Mouse (Mus musculus): ENCODE measurements around the gene Ccdc47.
A peak's percentile ranks its signal among the peaks of the same experiment; 100 is the strongest.

The Ccdc47 gene

DNA sequence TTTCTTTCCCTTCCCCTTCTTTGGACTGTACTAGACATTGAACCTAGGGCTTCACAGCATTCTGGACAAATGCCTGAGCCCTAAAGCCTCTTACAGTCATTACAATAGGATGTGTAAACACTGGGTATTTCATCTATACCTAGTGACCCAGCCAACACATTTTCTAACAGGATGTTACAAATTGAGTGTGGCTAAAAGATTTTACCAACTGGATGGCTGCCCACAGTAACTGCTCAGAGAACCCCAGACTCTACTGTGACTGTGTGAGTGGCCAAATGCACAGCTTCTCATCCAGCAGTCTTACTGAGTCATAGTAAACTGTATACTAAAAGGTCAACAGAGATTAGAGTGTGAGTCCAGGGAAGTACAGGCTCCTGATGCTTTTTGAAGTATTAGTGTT, 20.8 kb downstream of the Ccdc47 start:
- DNase-seq, result no peak

- DNase-seq, result no peak
Observed at GRCm38 (mm10) chr11:106194891-106195290, 21.3 kb downstream of the Ccdc47 start.

DNA sequence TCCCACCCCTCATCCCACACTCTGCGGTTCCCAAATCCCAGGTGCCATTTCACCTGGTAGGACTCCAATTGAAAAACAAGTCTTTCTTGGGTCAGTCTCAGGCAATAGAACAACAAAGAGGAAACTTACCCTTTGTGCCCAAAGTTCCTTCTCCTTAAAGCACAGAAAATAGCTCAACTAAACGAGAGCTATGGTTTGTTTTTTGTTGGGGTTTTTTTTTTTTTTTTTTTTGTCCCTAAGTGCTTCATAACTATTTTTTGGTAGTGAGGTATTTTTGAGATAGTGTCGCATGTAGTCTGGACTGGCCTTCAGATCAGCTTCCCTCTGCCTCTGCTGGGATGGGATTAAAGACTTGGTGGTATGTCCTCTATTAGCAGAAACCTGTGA, 22.0 kb downstream of the Ccdc47 start:
- DNase-seq, result no peak

- peak; percentile 98 for DNase-seq
Observed at GRCm38 (mm10) chr11:106193371-106194154, 22.6 kb downstream of the Ccdc47 start.

DNA sequence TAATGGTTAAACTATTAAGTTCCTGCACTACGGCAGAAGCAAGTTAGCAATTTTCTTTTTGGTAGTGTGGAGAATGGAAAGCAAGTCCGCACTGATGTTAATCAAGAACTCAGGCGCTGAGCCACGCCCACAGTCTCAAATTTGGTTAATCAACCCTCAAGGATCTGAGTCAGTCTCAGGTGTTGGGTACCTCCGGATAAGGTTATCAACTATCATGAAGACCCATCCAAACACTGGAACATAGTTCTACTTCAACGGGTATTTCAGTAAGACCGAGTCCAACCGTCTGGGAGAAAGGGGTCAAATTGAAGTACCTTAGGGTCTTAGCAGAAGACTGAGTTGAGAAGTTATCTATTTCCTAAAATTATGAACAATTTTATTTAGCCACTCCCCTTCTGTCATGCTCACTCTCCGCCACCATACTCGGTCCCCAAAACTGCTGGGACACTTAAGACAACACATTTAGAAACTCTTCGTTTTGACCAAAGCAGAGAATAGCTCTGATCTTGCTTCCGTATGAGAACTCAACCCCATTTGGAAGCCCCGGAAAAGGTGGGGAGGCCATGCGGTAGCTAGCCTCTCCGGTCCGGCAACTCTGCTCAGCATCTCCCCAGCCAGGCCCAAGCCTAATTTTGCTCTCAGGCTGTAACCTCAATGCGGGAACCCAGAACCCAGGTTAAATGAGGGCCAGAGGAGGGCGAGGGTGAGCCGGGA, 23.3 kb downstream of the Ccdc47 start:
- peak; percentile 46 for DNase-seq

- DNase-seq, result no peak
Observed at GRCm38 (mm10) chr11:106192241-106192640, 23.9 kb downstream of the Ccdc47 start.

GRCm38 (mm10) chr11:106191716-106192115, 24.4 kb downstream of the Ccdc47 start:
- no peak for DNase-seq

- DNase-seq, result no peak
Observed at GRCm38 (mm10) chr11:106187326-106187725, 28.8 kb downstream of the Ccdc47 start.

DNA sequence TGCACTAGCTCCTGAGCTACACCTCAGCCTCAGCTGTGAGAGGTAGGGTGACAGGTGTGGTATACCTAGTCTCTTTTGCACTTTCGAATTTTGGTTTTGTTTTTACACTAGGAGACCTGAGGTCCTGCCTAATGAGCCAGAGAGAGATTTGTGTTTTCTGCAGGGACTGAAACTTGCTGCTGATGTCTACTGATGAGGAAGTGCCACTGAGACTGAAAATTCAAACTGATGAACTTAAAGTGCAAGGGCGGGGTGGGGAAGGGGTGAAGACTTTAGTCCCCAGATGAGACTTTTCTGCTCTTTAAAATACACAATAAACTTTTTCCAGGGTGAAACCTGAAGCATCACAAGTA, 35.7 kb downstream of the Ccdc47 start:
- DNase-seq, result no peak

DNA sequence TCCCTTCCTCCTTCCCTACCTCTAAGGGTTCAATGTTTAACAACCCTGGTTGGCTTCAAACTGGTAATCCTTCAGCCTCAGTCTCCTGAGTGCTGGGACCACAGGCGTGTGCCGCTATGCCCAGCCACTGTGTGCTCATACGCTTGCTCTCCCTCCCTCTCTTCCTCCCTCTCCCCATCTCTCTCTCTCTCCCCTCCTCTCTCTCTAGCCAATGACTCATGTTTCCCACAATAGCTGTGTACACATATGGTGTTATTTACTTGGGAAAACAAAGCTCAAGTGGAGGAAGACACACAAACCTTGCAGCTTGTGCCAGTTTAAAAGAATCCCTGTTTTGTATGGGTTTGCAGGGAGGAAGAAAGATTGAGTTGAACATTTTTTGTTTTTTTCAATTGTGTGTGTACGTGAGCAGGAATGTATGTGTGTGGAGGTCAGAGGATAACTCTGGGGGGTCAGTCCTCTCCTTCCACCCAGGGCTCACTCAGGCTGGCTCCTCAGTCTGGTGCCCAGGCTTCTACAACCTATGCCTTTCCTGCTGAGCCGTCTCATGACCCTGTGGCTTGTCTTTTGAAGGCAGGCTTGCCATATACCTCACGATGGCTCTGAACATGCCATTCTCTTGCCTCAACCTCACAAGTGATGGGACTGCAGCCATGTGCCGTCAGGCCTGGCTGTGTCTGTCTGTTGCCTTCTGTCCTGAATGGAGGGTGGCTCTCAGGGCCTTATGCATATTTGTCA, 36.3 kb downstream of the Ccdc47 start:
- DNase-seq, result no peak

DNA sequence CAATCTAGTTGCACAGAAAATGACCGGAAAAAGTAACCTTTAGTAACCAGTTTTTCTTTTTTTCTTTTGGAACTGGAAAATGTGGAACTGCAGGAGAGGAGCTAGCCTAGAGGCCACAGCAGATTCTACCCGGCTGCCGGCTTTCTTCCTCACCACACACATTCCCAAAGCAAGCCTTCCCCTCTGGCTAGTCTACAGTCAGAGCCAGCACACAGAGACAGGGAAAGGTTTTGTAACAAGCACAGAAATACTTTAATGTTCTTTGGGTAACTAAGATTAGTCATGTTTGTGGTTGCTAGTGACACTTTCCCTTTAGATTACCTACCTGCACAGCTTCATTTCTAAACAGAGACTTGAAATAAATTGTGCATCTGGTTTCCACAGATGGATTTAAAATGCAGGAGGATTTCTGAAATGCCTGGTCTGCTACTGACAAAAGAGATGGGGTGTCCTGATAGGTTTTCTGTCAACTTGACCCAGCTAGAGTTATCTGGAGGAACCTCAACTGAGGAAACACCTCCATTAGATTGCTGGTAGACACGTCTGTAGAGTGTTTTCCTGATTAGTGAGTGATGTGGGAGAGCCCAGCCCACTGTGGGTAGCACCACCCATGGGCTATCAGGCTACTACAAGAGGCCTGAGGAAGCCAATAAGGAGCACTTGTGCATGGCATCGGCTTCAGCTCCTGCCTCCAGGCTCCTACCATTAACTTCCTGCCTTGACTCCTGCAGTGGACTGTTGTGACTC, 37.9 kb downstream of the Ccdc47 start:
- no peak for DNase-seq

- DNase-seq, result no peak
Observed at GRCm38 (mm10) chr11:106176372-106176771, 39.8 kb downstream of the Ccdc47 start.

- DNase-seq, result no peak
Observed at GRCm38 (mm10) chr11:106175081-106175480, 41.1 kb downstream of the Ccdc47 start.

- no peak for DNase-seq
Observed at GRCm38 (mm10) chr11:106174372-106174771, 41.8 kb downstream of the Ccdc47 start.

DNA sequence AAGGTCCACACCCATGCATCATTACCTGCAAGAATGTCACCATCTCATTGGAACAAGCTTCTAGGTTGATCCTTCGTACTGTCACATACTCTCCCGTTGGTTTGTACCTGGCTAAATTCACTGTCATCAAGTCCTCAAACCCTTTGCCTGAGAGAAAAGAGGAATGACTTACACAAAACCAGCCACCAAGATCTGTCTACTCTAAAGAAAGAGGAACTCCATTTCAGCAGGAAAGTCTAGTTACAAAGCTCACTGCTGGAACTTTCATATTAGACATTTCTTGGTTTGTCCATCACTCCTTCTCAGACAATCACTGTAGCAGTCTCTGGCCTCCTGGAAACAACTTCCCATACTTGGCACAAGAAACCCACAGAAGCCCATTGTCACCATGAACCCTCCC, 42.9 kb downstream of the Ccdc47 start:
- no peak for DNase-seq

- peak; percentile 83 for DNase-seq
Observed at GRCm38 (mm10) chr11:106170807-106171206, 45.3 kb downstream of the Ccdc47 start.

DNA sequence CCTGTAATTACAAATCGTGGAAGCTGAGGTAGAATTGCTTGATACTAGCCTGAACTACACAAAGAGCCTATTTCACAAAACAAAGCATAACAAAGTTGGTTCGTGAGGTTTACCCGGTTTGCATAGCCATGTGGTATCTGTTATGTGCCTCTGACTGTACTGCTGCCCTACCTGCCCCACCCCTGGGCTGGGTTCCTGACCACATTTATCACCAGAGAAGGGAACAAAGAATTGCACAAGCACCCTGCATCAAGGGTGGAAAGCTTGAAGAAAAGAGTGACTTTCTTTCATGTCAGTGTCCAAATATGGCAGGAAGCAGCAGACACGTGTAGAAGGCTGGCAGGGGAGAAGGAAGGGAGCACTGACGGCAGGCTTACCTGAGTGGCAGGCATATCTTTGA, 48.7 kb downstream of the Ccdc47 start:
- peak; percentile 53 for DNase-seq

DNA sequence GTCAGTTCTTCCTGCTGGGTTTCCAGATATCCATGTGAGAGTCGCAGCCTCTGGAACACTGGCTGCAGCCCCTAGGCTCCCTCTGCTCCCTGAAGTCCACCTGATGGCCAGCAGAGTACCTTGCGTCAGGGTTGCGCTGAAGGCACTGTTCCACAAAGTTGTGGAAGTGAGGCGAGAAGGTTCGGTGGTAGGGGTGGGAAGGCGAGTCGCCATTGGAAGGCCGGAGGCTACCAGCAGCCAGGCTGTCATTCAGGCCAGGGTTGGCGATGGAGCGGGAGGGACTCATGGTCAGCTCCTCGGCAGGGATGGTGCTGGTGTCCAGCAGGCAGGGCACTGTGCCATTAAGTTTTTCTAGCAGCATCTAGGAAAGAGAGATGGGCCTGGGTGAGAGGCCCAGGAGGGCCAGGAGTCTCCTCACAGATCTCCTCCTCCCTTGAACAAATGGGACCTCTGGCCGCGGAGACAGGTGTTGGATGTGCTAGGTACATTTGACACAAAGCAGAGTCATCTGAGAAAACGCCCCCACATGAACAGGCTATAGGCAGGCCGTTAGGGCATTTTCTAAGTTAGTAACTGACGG, 51.5 kb downstream of the Ccdc47 start:
- DNase-seq, result no peak

GRCm38 (mm10) chr11:106163546-106163945, 52.6 kb downstream of the Ccdc47 start:
- DNase-seq, result peak; percentile 32

- DNase-seq, result no peak
Observed at GRCm38 (mm10) chr11:106162237-106162636, 53.9 kb downstream of the Ccdc47 start.

DNA sequence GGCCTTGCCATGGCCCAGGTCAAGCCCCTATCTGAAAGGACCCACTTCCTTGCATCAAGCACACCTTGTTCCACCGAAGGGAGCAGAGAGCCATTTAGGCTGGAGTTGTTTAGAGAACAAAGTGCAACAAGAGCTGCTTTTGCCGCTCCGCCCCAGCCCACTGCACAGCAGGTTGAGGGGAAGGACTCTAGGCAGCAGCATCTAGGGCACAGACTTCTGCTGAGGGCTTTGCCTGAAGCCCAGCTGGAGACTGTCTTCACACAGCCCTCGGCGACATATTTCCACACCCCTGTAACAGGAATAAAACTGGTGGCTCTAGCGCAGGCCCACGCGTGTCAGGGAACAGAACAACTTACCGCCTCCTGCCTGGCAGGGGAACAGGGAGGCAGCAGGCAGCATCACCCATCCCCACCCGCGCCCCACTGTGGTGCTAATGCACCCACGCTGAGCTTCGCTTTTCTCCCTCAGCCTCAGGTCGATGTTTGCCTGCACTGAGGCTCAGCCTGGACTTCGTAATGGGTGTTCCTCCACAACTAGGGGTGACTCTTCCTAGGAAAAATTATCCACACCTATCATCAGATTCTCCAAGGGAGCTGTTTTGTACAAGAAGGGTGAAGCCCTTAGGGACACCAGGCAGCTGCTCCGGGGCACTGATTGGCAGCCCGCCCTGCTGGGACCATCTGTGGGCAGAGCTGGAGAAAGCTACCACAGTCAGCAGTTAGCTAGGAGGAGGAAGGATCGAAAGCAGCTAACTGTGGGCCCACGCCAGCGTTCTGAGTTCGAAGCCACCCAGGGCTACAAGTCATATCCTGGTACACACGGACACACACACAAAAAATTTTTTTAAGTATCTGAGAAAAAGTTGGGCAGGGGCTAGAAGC, 55.1 kb downstream of the Ccdc47 start, which contains the start of the genes Gm10840 and Limd2:
Gene Gm10840, plus strand, starts transcription at position 10 of the 881 bp plus-strand sequence.
Gene Limd2, minus strand, starts transcription at position 20 of the 881 bp plus-strand sequence.
- DNase-seq, result peak; percentile 58
